Mouse (Mus musculus) intestine, postnatal 0 days (tissue): ENCODE data around the gene Pnrc2. TPM values are rescaled to one million over a fixed set of nuclear protein-coding genes. Genes with fewer than 3 reads are reported as not detected.
A peak's percentile ranks its signal among the peaks of the same experiment; 100 is the strongest.

Experiments
- ATAC-seq: fragments of 200-750 bp; cut with Nextera tagmentation; 2 replicates; pipeline ENCODE4 v1.8.0; 2017; ENCODE audit warnings: mild to moderate bottlenecking, moderate TSS enrichment, moderate library complexity
- H3K27ac ChIP-seq: fragments of 300-500 bp; sonication (generic); 2 replicates; pipeline ENCODE4 v1.5.1; 2014; ENCODE audit warnings: mild to moderate bottlenecking, low read depth, low read length, moderate library complexity
- H3K27me3 ChIP-seq: fragments of 300-500 bp; sonication (generic); replicated peaks from 2 replicates; pipeline ENCODE4 v1.6.1; 2014; ENCODE audit warnings: low read length, mixed read lengths; ENCODE audit not compliant: control insufficient read depth, insufficient read depth
- H3K36me3 ChIP-seq: fragments of 300-500 bp; sonication (generic); 2 replicates; pipeline ENCODE4 v1.6.1; 2014; ENCODE audit warnings: mild to moderate bottlenecking, moderate library complexity; ENCODE audit not compliant: control insufficient read depth, insufficient read depth
- H3K4me1 ChIP-seq: fragments of 300-500 bp; sonication (generic); replicated peaks from 2 replicates; pipeline ENCODE4 v1.6.1; 2014; ENCODE audit warnings: antibody characterized with exemption, low read length, mixed read lengths; ENCODE audit not compliant: control insufficient read depth, insufficient read depth
- H3K4me2 ChIP-seq: fragments of 300-500 bp; sonication (generic); replicated peaks from 2 replicates; pipeline ENCODE4 v1.6.1; 2014; ENCODE audit warnings: low read depth, mild to moderate bottlenecking, moderate library complexity
- H3K4me3 ChIP-seq: fragments of 300-500 bp; sonication (generic); 2 replicates; pipeline ENCODE4 v1.5.1; 2014; ENCODE audit warnings: low read depth, low read length
- H3K9ac ChIP-seq: fragments of 300-500 bp; sonication (generic); 2 replicates; pipeline ENCODE4 v1.6.1; 2014; ENCODE audit warnings: mild to moderate bottlenecking, low read depth, low read length
- H3K9me3 ChIP-seq: fragments of 300-500 bp; sonication (generic); 2 replicates; pipeline ENCODE4 v1.6.1; 2016; ENCODE audit warnings: mixed run types; ENCODE audit not compliant: control insufficient read depth
- CTCF ChIP-seq: sonication (generic); IDR thresholded peaks from 2 replicates; pipeline ENCODE4 v1.5.1; 2016; ENCODE audit warnings: low read depth, mild to moderate bottlenecking, control low read depth, antibody characterized with exemption, moderate library complexity
- WGBS: fragments of 180-500 bp; shearing (Covaris S2); extraction: QIAGEN DNeasy Blood & Tissue Kit; methylation state at CpG from one replicate; pipeline ENCODE4 v1.1.7; 2014; 5-methylcytosine and 5-hydroxymethylcytosine counted together
- polyA plus RNA-seq: library from polyadenylated mRNA; unstranded; fragments of >200 nt; fragmentation: Nextera tagmentation; extraction: Ambion mirVana; gene quantifications from 2 replicates; pipeline ENCODE4 v1.2.1, GENCODE M21; 2015

The Pnrc2 gene
- 103 and 114 TPM in 2 replicates for polyA plus RNA-seq

GRCm38 (mm10) chr4:135873526-135874202 is at the start of gene Pnrc2:
TSS of gene Pnrc2 (minus strand) at chr4:135873850.
- Histone ChIP-seq H3K4me2 (peak within 1 kb of the TSS; percentile 77), H3K27me3 (no peaks in the 10 kb centered on the region), H3K9me3 (no peaks in the 10 kb centered on the region), H3K27ac (peak within 1 kb of the TSS; percentile 99), H3K9ac (peak within 1 kb of the TSS; percentile 93), H3K4me3 (peak within 1 kb of the TSS; percentile 74), H3K4me1 (peaks cover 14% of the 10 kb centered on the region), H3K36me3 (peaks cover 13% of the 10 kb centered on the region)
- peak; percentile 97 for ATAC-seq
- under 1% methylated on average over 54 of the region's 60 CpGs for WGBS
- TF ChIP-seq CTCF: peak; percentile 18; the same call in 1 of the 2 replicates

GRCm38 (mm10) chr4:135922190-135922589 is 48.5 kb upstream of the Pnrc2 start:
- no peak for TF ChIP-seq CTCF
- no peak for ATAC-seq
- H3K27me3 ChIP-seq: no peaks in the 10 kb centered on the region
- no peaks in the 10 kb centered on the region for H3K9me3 ChIP-seq
- H3K36me3 ChIP-seq: peaks cover 29% of the 10 kb centered on the region
- H3K4me3 ChIP-seq: peak overlapping the region; percentile 85
- peak overlapping the region; percentile 86; the same call in 1 of the 2 replicates for H3K9ac ChIP-seq
- WGBS: 41% methylated on average over 1 of the region's 1 CpGs
- H3K4me2 ChIP-seq: peak overlapping the region; percentile 79
- peaks cover 14% of the 10 kb centered on the region for H3K4me1 ChIP-seq
- peak overlapping the region; percentile 90; the same call in 1 of the 2 replicates for H3K27ac ChIP-seq

- 1% methylated on average over 26 of the region's 26 CpGs for WGBS
- peak; percentile 27; the same call in 1 of the 2 replicates for ATAC-seq
Measured at GRCm38 (mm10) chr4:135921257-135922120, 47.8 kb upstream of the Pnrc2 start.

GRCm38 (mm10) chr4:135920304-135921241 is 46.9 kb upstream of the Pnrc2 start, which contains the start of gene Fuca1:
TSS of gene Fuca1 (plus strand) at chr4:135920735.
- Histone ChIP-seq H3K36me3 (peaks cover 14% of the 10 kb centered on the region), H3K27ac (peak within 1 kb of the TSS; percentile 92), H3K4me3 (peak within 1 kb of the TSS; percentile 85), H3K27me3 (no peaks in the 10 kb centered on the region), H3K4me1 (peaks cover 14% of the 10 kb centered on the region), H3K9me3 (no peaks in the 10 kb centered on the region), H3K4me2 (peak within 1 kb of the TSS; percentile 79), H3K9ac (peak within 1 kb of the TSS; percentile 86)
- TF ChIP-seq CTCF: peak; percentile 90
- peak; percentile 74 for ATAC-seq
- WGBS: 1% methylated on average over 60 of the region's 60 CpGs

More at GRCm38 (mm10) chr4:135921257-135922120, 47.8 kb upstream of the Pnrc2 start:
- peak overlapping the region; percentile 79 for H3K4me2 ChIP-seq
- peaks cover 14% of the 10 kb centered on the region for H3K4me1 ChIP-seq
- peaks cover 24% of the 10 kb centered on the region for H3K36me3 ChIP-seq
- peak overlapping the region; percentile 85 for H3K4me3 ChIP-seq
- TF ChIP-seq CTCF: no peak
- no peaks in the 10 kb centered on the region for H3K27me3 ChIP-seq
- peak overlapping the region; percentile 86 for H3K9ac ChIP-seq
- H3K27ac ChIP-seq: peak overlapping the region; percentile 90
- no peaks in the 10 kb centered on the region for H3K9me3 ChIP-seq

- no peak for TF ChIP-seq CTCF
- Histone ChIP-seq H3K36me3 (peaks cover 10% of the 10 kb centered on the region), H3K9me3 (no peaks in the 10 kb centered on the region), H3K27me3 (no peaks in the 10 kb centered on the region), H3K4me3 (no peak overlapping the region), H3K27ac (peak overlapping the region; percentile 92), H3K4me1 (peaks cover 14% of the 10 kb centered on the region), H3K9ac (no peak overlapping the region), H3K4me2 (peak overlapping the region; percentile 39)
- peak; percentile 79 for ATAC-seq
- 51% methylated on average over 3 of the region's 3 CpGs for WGBS
Measured at GRCm38 (mm10) chr4:135919280-135919639, 45.6 kb upstream of the Pnrc2 start.
